Mouse (Mus musculus): ENCODE measurements around the gene Peli2. TPM values are rescaled to one million over a fixed set of nuclear protein-coding genes. Genes with fewer than 3 reads are reported as not detected.
"Not testable (repeated sequence)": the region's sequence is repeated elsewhere in the genome, so short reads cannot be mapped to it uniquely, and the experiment has no call there.

The Peli2 gene
- 10 to 100 TPM; 12.5 to 14.7 TPM for total RNA-seq (2021)
- long read RNA-seq, experiment 1, full-length matches to known transcripts = 7 of 12 reads
- long read RNA-seq, experiment 1, partial matches to known transcripts = 0 of 12 reads
- long read RNA-seq, experiment 1, other reads (novel, unspliced or antisense) = 5 of 12 reads
- long read RNA-seq, experiment 2, full-length matches to known transcripts = 3 of 5 reads
- long read RNA-seq, experiment 2, partial matches to known transcripts = 0 of 5 reads
- long read RNA-seq, experiment 2, other reads (novel, unspliced or antisense) = 2 of 5 reads

DNA sequence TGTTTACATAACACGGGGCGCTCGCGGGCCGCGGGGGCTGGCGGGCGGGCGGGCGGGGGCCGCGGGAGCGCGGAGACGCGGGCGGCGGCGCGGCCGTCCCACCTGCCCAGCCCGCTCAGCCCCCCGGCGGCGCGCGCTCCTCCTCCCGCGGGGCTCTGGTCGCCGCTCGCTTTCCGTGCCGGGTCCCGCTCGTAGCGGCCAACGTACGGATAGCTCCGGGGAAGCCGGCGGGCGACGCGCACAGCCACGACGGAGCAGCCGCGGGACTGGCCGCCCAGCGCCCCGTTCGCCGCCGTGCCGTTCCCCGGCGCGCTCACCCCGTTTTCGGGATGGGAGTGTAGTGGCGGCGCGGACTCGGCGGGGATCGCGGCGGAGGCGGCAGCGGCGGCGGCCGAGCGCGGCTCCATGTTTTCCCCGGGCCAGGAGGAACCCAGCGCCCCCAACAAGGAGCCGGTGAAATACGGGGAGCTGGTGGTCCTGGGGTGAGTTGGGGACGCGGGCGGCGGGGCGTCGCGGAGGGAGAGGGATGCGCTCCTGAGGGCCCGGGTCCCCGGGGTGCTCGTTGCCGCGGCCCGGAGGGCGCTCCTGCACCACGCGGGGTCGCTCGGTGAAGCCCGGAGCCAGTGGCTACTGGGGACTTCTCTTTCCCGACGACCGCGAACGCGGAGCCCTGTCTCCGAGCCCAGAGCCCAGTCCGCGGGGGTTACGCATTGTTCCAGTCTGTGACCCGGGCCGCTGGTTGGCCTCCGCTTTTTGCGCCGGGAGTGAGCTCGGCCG is at the start of gene Peli2:
Peli2 (plus strand) TSS at position 72 of the 777 bp plus-strand sequence.
- DNase-seq = peak; percentile 70

- no peak for DNase-seq
Observed at GRCm38 (mm10) chr14:48072104-48072503, 48.5 kb upstream of the Peli2 start.

DNA sequence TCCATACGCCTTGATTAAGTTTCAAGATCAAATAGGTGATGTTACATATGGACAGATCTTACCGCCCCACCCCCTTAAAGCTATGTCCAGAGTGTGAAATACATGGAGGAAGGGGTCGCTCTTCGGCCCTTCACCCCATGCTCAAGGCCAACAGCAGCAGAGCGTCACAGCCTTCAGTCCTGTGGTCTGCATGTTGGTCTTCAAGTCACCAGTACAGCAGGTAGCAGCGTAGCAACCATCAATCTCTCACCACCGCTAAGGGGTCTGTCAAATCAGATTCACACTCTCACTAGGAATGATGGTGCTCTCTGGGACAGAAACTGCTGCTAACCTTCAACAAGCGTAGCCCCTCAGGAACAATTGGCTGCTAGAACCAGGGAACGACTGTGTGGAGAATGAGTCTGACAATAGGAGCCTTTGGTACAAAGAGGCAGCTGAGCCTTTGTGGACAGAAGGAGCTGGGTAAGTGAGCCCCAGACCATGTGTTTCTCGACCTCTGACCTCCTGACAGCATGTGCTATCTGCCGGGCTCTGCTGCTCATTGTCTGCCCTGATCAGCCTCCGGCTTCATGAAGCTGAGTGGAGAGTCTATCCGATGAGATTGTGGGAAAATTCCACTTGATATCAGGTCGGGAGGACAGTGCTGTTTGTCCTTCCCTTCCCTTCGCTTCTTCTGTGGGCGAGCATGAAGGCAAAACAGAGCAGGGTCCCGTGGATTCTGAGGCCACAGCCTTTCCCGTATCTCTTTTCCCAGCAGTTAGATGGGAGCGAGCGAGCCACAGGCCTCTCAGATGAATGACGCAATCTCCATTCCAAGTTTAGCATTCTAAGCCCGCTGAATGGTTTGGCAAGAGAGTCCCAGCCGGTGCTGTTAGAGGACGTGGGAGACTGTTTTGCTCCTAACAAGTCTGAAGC is 47.1 kb upstream of the Peli2 start:
- peak; percentile 38 for DNase-seq

DNA sequence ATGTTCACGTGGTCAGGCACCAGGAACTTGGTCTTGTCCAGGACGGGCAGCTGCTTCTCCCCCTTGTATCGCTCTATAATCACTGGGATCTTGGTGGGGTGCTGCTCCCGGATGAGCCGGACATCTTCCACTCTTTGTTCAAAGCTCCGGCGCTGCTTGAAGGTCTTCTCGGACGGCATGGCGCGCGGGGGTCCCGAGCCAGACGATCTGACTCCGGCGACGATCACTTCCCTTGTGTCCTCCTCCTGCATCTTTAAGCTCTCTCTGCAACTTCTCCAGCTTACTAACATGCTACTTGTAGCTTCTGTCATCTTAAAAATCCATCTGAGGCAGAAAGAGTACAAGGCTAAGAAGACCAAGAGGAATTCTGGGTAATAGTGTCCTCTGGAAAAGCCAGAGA is 41.0 kb upstream of the Peli2 start:
- DNase-seq = not testable (repeated sequence)

DNA sequence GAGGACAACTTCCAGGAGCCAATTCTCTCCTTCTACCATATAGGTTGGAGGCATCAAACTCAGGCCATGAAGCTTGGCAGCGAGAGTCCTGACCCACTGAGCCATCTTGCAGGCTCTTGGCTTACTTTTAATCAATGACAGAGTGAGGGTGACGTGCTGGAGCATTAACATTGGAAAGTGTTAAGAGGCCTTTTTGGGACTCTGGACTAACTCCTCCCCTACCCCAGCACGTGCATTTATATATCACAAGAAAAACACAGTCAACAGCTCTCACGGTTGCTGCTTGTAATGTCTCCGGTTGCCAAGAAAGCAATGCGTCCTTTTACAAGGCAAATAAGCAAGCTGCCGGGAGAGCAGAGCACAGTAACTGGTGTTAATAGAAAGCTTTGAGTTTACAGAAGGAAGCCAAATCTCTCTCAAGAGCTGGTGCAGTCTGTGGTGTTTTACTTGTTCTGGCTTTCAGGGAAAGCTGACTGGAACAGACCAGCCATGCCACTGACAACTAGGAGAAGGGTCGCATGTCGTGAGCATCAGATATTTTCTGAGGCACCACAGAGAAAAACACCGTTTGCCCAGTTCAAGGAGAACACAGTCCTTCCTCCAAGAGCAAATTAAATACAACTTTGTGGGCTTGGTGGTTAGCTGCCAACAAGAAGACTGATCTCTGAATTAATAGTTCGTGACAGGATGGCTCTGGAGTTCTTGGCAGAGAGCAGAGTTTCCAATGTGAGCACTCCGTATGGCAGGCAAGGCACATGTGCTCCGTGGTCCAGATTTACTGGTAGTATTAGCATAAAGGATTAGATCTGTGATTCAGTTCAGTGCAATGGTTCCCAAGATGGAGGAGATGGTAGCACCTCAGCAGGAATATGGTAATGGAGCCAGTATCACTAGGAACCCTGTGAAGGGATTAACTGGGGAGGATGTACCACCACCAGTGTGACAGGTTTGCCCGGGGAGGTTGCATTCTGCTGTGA is 36.5 kb upstream of the Peli2 start:
- no peak for DNase-seq

- no peak for DNase-seq
Observed at GRCm38 (mm10) chr14:48086682-48087297, 33.8 kb upstream of the Peli2 start.

DNA sequence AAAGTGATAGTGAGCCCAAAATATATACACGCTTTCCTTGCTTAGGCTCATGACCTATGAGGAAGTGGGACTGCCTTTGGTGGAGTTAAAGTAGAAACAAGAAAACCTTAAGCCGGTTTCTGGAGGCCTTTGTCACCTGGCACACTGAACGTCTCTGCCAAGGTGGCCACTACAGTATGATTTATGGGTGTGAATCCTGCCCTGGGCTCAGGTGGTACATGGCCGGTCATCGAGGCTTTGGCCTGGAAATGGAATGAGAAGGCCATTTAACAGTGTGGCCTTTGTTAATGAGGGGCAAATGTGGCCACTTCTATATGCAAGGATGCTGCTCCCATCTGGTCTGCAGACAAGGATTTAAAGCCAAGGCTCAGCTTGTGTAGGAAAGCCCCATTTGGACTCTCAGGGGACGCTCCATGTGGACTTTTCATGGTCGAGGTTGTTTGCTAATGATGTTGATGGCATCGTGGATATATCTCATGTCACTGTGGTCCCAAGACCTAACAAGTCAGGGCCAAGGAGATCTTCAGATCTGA is 33.3 kb upstream of the Peli2 start:
- no peak for DNase-seq

GRCm38 (mm10) chr14:48090465-48090864 is 30.2 kb upstream of the Peli2 start:
- DNase-seq = no peak

DNA sequence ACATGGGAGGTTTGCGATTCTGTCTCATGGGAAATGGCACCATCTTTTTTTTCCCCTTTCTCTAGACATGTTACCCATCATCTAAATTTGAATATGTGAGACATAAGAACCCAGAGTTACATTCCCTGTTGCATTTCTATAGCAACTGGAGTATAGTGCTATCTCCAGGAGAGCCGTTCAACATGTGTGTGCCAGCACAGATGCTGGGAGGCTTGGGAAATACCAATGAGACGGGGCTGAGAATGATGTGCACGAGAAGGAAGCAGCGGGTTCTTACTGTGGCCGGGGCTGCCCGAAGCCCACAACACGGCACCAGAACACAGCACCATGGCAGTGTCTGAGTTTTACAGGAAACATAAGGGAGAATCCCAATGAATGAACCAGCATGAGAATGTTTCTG is 29.5 kb upstream of the Peli2 start:
- no peak for DNase-seq

DNA sequence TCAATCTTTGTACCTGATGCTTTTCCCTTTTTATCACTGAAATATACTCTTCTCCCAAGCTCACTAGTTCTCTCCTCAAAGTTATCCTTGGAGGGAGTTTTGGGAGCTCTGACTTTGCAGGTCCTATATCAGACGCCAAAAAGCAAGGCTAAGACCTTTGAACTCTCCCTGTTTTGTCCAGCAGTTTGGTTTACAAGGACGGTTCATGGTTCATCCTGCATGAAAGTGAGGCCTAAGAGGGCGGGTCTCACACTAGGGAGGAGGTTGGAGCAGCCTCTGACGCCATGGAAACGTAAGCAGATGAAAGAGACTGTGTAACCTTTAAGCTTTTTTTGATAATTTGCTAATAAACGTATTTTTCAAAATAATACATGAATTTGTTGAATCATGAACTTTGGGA is 22.4 kb upstream of the Peli2 start:
- no peak for DNase-seq

DNA sequence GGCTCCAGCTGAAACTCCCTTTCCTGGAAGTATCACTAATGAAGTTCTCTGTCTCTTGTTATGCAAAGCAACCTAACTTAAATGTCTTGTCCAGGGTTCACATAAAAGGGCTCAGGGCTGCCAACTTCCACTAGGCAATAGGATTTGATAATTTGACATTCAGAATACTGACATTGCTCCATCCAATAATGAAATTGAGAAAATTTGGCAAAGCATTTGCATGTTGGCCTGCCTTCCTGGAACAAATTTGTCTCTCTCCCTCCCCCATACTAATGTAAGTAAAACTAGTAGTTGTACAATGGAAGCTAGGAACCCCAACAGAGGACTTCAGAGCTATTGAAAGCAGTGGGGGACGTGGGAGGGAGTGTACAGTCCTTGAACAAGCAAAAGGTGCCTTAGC is 21.3 kb upstream of the Peli2 start:
- no peak for DNase-seq

GRCm38 (mm10) chr14:48106453-48106852 is 14.2 kb upstream of the Peli2 start:
- DNase-seq = no peak

DNA sequence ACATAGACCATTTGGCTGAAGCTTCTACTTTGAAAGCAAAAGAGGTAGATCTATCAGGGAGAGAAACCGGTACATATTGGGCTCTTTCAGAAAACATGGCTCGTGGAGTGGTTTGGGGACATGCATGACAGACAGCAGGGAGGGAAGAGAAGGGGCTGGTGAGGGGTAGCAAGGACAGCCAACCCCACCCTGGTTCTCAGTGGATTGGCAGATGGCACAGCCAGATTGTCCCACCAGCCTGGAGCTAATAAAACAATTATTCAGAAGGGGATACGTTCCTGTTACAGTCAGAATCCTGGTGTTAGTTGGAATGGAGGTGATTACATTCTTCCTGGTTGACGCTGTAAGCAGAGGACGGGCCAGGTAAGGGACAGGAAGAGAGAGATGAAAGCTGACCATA is 2.6 kb upstream of the Peli2 start:
- DNase-seq = no peak

GRCm38 (mm10) chr14:48119012-48119647 is 1.5 kb upstream of the Peli2 start:
- no peak for DNase-seq

DNA sequence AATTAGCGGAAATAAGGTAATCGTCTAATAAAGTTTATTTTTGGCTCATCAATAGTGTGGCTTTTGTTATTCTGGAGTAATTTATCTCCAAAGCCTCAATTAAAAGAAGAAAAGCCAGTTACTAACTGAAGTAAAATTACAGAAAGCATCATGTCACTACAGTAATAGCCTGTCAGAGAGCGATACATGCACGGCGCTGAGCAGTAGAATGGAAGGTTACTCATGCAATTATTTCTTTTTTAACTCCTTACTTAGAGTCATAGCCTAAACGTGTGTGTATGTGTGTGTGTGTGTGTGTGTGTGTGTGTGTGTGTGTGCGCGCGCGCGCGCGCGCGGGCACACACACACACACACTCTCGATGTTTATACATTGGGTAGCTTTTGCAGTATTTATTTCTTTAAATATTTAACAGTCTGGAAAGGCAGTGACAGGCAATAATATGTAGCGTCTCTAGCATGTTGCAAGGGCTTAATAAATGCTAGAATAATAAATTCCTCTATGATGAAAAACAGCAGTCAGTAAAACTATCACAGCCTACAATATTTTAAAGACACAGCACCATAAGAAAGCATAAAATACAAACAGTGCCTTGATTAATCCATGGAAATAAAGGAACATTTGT is 864 bp upstream of the Peli2 start:
- no peak for DNase-seq

DNA sequence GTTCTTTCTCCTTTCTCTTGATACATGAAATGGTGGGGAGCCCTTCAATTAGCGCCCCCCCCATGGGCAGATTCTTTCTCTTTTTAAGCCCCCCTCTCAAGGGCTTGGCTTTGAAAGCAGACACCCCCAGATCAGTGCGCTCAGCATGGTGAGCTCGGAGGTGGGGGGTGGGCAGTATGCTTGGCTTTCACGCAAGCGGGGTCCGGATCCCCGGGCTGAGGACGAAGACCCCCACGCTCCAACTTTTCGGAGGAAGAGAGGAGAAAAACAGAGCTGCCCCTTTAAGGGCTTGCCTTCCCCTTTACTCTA is 226 bp upstream of the Peli2 start:
- no peak for DNase-seq

GRCm38 (mm10) chr14:48121529-48122517 is 1.2 kb downstream of the Peli2 start:
- peak; percentile 16 for DNase-seq

DNA sequence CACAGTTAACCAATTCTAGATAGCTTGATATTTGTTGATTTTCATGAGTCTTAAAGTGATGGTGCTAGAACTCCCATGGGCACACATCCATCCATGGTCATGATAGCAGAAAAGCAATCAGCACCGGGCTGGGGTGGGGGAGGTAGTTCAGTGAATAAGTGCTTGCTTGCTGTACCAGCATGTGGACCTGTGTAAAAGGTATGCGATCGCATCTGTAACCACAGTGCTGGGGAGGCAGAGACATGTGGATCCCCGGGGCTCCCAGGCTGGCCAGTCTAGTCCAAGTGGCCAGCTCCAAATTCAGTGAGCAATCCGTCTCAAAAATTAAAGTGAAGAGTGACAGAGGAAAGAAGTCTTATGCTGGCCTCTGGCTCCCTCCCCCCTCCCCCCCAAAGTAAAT is 3.4 kb downstream of the Peli2 start:
- no peak for DNase-seq

- no peak for DNase-seq
Observed at GRCm38 (mm10) chr14:48124816-48125215, 4.2 kb downstream of the Peli2 start.

All from gastrocnemius, postnatal 25 days (tissue).